Mouse (Mus musculus) kidney, adult 2 months (tissue): ENCODE measurements around the gene Tex22.

Source experiments
- CTCF ChIP-seq: fragments of 200-500 bp; conservative IDR thresholded peaks from 2 replicates; pipeline ENCODE4 v1.5.1; 2011; ENCODE audit warnings: low read depth, mild to moderate bottlenecking, control low read depth, low read length, moderate library complexity, mixed read lengths; ENCODE audit not compliant: insufficient read depth, insufficient read length
- POLR2A ChIP-seq: fragments of 200-500 bp; IDR thresholded peaks from one replicate; pipeline ENCODE4 v1.6.1; 2011; ENCODE audit warnings: low read depth, low read length, control low read depth

- TF ChIP-seq CTCF (no peak), POLR2A (no peak)
Observed at GRCm38 (mm10) chr12:113134502-113134901, 60.2 kb downstream of the Tex22 start.
